Mouse (Mus musculus) CH12.LX (cell line): Measurements from ENCODE around the gene Vmn2r77.

ENCODE experiments used
- CTCF ChIP-seq, 2 experiments: IDR thresholded peaks in 1 of 2; conservative IDR thresholded peaks in 1 of 2; 2 replicates each; pipeline ENCODE4 v1.5.1; 2011 to 2012; ENCODE audit warnings: low read depth in 2 of 2, low read length in 2 of 2, improper control_type of control experiment in 1 of 2, inconsistent platforms in 1 of 2, mild to moderate bottlenecking in 1 of 2, moderate library complexity in 1 of 2
- E2F4 ChIP-seq: IDR thresholded peaks from 2 replicates; pipeline ENCODE4 v1.6.1; 2011; ENCODE audit warnings: low read depth, low read length, improper control_type of control experiment; ENCODE audit not compliant: insufficient replicate concordance
- MAX ChIP-seq: IDR thresholded peaks from 2 replicates; pipeline ENCODE4 v1.6.1; 2011; ENCODE audit warnings: low read length, improper control_type of control experiment
- POLR2A ChIP-seq: IDR thresholded peaks from 2 replicates; pipeline ENCODE4 v1.6.1; 2011; ENCODE audit warnings: low read depth, mild to moderate bottlenecking, improper control_type of control experiment, low read length
- RAD21 ChIP-seq: IDR thresholded peaks from 2 replicates; pipeline ENCODE4 v1.6.1; 2011; ENCODE audit warnings: low read depth, mild to moderate bottlenecking, low read length, improper control_type of control experiment, moderate library complexity
- ZC3H11A ChIP-seq: IDR thresholded peaks from 2 replicates; pipeline ENCODE4 v1.6.1; 2012; ENCODE audit warnings: low read depth, mild to moderate bottlenecking, inconsistent platforms, low read length, improper control_type of control experiment
- ZNF384 ChIP-seq: IDR thresholded peaks from 2 replicates; pipeline ENCODE4 v1.6.1; 2012; ENCODE audit warnings: low read depth, low read length, improper control_type of control experiment, inconsistent platforms

DNA sequence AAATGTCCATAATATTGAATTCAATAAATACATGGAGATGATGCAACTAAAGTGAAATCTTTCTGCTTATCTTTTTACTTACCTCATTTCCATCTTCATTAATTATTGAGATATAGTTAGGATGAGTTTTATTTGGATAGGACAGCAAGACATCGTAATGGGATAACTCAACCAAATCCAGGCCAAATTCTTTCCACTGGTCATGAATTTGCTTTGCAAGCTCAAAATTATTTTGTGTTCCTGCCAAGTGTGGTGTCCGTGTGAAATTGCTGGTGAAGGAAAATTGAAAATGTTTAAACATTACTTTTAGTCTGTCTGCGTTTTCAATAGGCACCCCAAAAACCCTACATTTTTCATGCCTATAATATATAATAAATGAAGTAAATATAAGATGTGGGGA lies 23.2 kb upstream of the Vmn2r77 start:
- no peak for TF ChIP-seq MAX
- TF ChIP-seq POLR2A: no peak
- no peak for TF ChIP-seq CTCF (conservative IDR thresholded peaks at IDR 0.05 in 1 of 2, IDR thresholded peaks at IDR 0.05 in 1 of 2; ENCODE audit: low read depth in 2 of 2, low read length in 2 of 2)
- no peak for TF ChIP-seq RAD21
- TF ChIP-seq ZNF384: no peak
- no peak for TF ChIP-seq ZC3H11A
- TF ChIP-seq E2F4: no peak
